Mouse (Mus musculus) erythroblast, embryonic 14.5 days (primary cell): ENCODE results near the gene Kat6b.

ENCODE experiments used
- GATA1 ChIP-seq: IDR thresholded peaks from 2 replicates; pipeline ENCODE4 v1.6.1; 2012; ENCODE audit warnings: low read length, inconsistent platforms, mixed read lengths
- TAL1 ChIP-seq: IDR thresholded peaks from 3 replicates; pipeline ENCODE4 v1.6.1; 2012; ENCODE audit warnings: low read length, inconsistent platforms, mixed read lengths

DNA sequence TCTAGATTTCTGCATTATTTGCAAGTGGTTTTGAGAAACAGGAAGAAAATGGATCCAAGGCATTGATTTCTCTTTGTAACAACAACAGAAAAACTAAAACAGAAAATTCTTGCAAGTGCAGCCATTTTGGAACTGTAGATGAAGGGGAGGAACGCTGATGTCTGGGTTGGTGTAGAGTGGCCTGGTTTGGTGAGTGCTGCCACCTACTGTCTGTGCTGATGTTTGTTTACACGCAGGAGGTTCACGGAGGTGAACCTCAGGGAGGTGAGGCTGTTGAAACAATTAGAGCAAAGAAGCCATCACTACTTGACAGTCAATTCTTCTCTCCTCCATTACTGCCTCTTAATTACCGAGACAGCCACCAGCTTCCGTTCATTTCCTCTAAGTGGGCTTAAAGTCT lies 178.4 kb downstream of the Kat6b start:
- TF ChIP-seq GATA1 = no peak
- no peak for TF ChIP-seq TAL1
